Mouse (Mus musculus) CH12.LX (cell line): ENCODE measurements around the gene Zfhx3.
"Not testable (repeated sequence)": the region's sequence is repeated elsewhere in the genome, so short reads cannot be mapped to it uniquely, and the experiment has no call there.

Experiments
- CHD2 ChIP-seq: IDR thresholded peaks from 2 replicates; pipeline ENCODE4 v1.6.1; 2011; ENCODE audit warnings: low read length, improper control_type of control experiment
- CTCF ChIP-seq, 2 experiments: IDR thresholded peaks in 1 of 2; conservative IDR thresholded peaks in 1 of 2; 2 replicates each; pipeline ENCODE4 v1.5.1; 2011 to 2012; ENCODE audit warnings: low read depth in 2 of 2, low read length in 2 of 2, improper control_type of control experiment in 1 of 2, inconsistent platforms in 1 of 2, mild to moderate bottlenecking in 1 of 2, moderate library complexity in 1 of 2
- EP300 ChIP-seq: IDR thresholded peaks from 2 replicates; pipeline ENCODE4 v1.6.1; 2011; ENCODE audit warnings: low read length, improper control_type of control experiment
- JUND ChIP-seq: conservative IDR thresholded peaks from 2 replicates; pipeline ENCODE4 v1.6.1; 2011; ENCODE audit warnings: low read depth, low read length, improper control_type of control experiment
- KAT2A ChIP-seq: IDR thresholded peaks from 2 replicates; pipeline ENCODE4 v1.6.1; 2012; ENCODE audit warnings: low read length, improper control_type of control experiment, inconsistent platforms; ENCODE audit not compliant: insufficient replicate concordance
- MAX ChIP-seq: IDR thresholded peaks from 2 replicates; pipeline ENCODE4 v1.6.1; 2011; ENCODE audit warnings: low read length, improper control_type of control experiment
- PAX5 ChIP-seq: IDR thresholded peaks from 2 replicates; pipeline ENCODE4 v1.6.1; 2012; ENCODE audit warnings: low read length, inconsistent platforms, mixed read lengths
- POLR2A ChIP-seq: IDR thresholded peaks from 2 replicates; pipeline ENCODE4 v1.6.1; 2011; ENCODE audit warnings: low read depth, mild to moderate bottlenecking, improper control_type of control experiment, low read length
- TCF12 ChIP-seq: IDR thresholded peaks from 2 replicates; pipeline ENCODE4 v1.6.1; 2014; ENCODE audit warnings: low read depth, mild to moderate bottlenecking, inconsistent platforms, low read length, improper control_type of control experiment
- UBTF ChIP-seq: IDR thresholded peaks from 2 replicates; pipeline ENCODE4 v1.6.1; 2012; ENCODE audit warnings: low read depth, mild to moderate bottlenecking, inconsistent platforms, low read length, improper control_type of control experiment, moderate library complexity
- USF1 ChIP-seq: IDR thresholded peaks from 2 replicates; pipeline ENCODE4 v1.6.1; 2014; ENCODE audit warnings: low read depth, mild to moderate bottlenecking, inconsistent platforms, low read length, improper control_type of control experiment

DNA sequence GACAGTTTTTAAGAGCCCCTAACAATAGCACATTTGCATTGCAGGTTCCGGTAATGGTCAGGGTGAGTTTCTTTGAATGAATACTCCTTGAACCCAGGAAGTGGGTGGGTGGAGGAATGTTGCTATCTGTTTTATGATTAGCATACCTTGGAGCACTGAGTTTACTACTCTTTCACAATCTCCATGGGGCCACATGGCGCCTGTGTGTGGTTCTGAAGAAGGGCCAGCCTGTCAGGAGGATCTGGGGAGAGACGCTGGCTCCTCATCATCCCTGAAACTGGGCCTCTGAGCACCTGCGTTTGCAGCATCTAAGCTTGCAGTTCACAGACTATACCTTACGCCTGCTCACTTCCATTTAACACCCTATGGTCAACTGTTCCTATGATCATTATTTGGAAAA is 4.2 kb upstream of the Zfhx3 start:
- not testable (repeated sequence) for TF ChIP-seq USF1; JUND; CHD2; CTCF (conservative IDR thresholded peaks at IDR 0.05 in 1 of 2, IDR thresholded peaks at IDR 0.05 in 1 of 2; ENCODE audit: low read depth in 2 of 2, low read length in 2 of 2); MAX; TCF12; POLR2A; PAX5; EP300; KAT2A; UBTF
